Mouse (Mus musculus): ENCODE measurements around the gene Mctp1. TPM values are rescaled to one million over a fixed set of nuclear protein-coding genes. Genes with fewer than 3 reads are reported as not detected.
"Not testable (repeated sequence)": the region's sequence is repeated elsewhere in the genome, so short reads cannot be mapped to it uniquely, and the experiment has no call there.

Gene Mctp1
- total RNA-seq, 2 experiments from 2014 or later: 35.3 to 59.5 TPM

DNA sequence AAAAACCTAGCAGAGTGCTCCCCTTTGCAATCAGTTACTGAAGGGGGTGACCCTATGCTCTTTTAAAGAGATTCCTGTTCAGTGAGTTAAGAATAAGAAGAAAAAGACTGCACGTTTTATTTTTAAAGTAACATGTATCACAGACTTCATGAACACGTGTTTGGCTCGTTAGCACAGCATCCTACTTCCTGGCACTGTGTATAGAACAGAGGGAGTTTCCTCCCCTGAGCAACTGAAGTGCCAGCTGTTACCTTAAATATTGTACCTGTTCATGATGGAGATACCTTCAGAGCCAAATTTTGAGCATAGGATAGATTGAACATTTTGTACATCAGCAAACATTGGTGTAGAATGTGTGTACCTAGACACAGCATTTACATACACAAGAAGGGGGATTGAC lies 494.7 kb downstream of the Mctp1 start:
- peak; percentile 40 to 77 for DNase-seq (ENCODE audit: low spot score in 2 of 2)
- intact Hi-C loops (cut with DNase I): no loop called here

DNA sequence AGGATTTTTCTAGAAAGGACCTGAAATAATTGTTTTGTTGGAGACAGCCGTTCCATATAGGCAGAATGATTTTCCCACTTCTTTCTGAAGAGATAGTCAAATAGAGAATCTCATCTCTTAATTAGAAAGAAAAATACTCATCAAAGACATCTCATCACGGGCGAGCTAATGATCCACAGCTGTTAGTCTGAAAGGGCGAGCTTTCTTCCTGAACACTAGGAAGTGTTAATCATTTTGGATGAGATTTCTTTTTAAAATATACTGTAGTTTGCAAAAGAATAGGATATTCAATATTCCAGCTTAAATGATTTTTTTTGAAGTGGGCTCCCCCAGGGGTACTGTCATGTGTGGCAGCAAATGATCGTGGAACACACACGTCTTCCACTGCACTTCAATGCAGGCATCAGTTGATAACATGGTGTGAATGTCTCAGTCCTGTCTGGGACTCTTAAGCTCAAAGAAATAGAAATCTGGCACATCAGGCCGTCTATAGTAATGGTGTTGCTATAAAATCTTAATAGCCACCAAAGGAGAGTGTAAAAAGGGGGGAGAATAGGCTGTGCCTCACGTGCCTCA lies 500.3 kb downstream of the Mctp1 start:
- DNase-seq (ENCODE audit: low spot score in 2 of 2): no peak
- intact Hi-C loops (cut with DNase I): no loop called here

DNA sequence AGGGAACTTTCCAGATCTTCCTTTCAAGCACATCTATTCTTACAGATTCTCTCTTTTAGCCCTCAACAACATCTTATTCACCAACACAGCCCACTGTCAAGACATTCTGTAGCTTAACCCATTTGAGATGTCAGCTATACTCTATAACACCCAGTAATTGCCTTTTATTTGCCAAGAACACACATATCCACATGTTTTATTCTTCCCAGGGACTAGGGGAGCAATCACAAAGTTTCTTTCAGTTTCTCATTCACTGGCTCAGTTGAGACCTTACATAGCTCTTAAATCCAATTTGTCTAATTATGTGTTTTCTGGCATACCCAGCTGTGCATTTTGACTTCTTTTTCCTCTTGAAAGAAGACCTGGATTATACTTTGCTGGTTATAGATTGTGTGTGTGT lies 508.7 kb downstream of the Mctp1 start:
- intact Hi-C loops (cut with DNase I): no loop called here
- no peak for DNase-seq (ENCODE audit: low spot score in 2 of 2)

DNA sequence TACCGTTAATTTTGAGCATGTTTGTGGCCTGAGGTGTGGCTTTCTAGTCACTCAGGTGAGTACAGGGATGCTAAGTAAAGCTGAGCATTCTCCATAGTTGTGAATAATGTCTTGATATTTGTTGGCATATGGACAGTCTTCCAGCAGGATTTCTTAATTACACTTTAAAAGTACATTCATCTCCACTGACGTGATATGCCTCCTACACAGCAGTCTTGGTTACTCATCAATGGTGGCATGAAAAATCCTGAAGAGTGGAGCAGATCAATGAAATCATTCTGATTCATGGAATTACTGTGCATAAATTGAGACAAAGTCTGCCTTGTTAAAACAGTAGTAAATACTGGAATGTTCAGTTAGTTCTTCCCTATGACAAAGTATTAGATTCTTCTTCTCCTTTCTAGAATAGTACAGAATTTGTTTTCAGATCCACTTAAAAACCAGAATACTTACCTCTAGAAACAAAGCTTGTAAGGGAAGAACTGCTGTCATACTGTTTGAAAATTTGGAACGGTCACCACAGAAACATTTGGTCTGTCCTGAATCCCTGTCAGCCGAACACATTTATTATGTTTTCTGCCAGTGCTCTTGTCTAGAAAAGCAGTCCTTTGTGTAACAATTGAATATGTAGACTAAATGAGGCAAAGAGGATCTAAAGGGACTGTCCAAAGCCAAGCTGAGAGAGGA lies 511.6 kb downstream of the Mctp1 start:
- DNase-seq (ENCODE audit: low spot score in 2 of 2): peak in 1 of 2 experiments; percentile 59
- intact Hi-C loops (cut with DNase I): no loop called here

DNA sequence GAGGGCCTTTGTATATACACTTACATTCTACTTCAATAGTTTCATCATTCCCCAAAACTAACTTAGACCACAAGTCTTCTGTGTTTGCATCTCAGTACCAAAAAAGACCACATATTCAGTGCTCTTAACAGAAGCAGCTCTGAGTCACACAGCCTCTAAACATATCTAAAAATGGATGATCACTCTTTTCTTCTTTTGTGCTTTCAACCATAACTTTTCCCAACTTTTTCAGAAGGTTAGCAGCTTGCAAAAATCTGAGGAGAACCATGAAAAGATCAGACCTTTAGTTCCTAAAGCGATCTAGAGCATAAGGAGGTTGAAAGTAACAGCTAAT lies 512.1 kb downstream of the Mctp1 start:
- peak in 1 of 2 experiments; percentile 57 for DNase-seq (ENCODE audit: low spot score in 2 of 2)
- intact Hi-C loops (cut with DNase I): no loop called here

DNA sequence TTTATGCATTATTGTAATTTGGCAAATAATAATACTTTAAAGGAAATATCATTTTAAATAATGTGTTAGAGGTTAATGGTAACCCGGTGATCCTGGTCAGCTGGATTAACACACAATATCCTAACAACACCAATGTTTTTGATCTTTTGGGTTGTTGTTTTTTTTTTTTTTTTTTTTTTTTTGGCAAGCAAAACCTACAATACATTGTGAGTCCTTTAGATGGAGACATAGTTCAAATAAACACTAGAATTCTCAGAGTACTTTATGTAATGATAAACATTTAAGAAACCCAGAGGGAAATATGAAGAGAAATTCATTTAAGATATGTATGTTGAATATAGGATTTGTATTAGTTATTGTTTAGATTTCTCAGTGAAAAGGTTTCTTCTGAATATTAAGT lies 534.0 kb downstream of the Mctp1 start:
- DNase-seq (ENCODE audit: low spot score in 2 of 2): no peak
- intact Hi-C loops (cut with DNase I): no loop called here

DNA sequence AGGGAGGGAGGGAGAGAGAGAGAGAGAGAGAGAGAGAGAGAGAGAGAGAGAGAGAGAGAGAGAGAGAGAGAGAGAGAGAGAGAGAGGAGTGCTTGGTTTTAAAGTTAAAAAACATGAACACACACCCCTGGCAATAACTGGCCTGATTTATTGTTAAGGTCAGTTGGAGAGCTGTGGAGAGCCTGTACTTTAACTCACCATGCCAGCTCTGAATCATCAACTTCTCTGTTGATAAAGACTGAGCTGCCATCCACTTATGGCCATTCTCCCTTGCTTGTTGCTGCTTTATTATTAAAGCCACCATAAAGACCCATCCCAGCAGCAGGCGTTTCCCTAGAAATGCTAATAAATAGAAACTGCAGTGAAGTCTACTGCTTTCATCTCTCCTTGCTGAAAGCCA lies 542.5 kb downstream of the Mctp1 start:
- DNase-seq (ENCODE audit: low spot score in 2 of 2): no peak
- intact Hi-C loops (cut with DNase I): no loop called here

DNA sequence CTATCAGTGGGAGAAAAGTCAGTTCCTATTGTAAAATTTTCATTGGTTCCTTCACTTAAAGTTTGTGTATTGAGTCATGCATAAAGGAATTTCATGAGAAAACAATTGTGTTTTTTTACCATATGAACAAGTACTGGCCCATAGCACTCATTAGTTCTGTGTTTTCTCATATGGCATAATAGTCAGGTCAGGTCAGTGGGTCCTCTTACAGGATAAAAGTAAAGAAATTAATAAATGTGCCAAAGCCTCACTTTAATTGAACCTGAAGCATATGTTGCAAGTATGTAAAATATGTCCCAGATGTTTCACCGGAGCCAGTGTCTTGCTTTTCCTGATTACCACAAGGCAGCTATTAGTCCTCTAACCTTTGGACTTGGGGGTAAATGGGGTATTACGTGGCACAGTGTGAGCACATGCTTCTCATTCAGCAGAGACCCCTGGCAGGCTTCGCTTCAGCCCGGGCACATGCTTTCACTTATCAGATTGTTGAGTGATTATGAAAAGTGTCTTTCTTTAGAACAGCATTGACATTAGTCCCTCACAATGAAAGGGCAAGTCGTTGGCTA lies 543.6 kb downstream of the Mctp1 start:
- no peak for DNase-seq (ENCODE audit: low spot score in 2 of 2)
- intact Hi-C loops (cut with DNase I): no loop called here

DNA sequence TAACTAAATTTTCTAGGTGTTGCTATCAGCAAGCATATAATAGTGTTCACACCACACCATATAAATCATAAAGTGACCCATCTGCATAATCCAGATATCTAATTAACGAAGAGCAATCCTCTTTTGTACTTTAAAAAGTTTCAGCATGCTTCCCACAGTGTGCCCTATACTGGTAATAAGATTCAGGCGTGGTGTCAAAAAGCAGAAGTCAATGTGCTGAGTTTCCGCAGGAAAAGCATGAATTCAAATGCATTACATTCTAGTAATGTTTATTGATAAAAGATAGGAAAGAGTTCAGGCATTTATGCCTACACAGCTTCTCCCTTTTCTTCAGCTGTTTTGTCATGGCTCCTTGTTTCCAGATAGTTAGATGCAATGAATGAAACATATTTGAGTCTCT lies 544.8 kb downstream of the Mctp1 start:
- intact Hi-C loops (cut with DNase I): no loop called here
- DNase-seq (ENCODE audit: low spot score in 2 of 2): no peak

DNA sequence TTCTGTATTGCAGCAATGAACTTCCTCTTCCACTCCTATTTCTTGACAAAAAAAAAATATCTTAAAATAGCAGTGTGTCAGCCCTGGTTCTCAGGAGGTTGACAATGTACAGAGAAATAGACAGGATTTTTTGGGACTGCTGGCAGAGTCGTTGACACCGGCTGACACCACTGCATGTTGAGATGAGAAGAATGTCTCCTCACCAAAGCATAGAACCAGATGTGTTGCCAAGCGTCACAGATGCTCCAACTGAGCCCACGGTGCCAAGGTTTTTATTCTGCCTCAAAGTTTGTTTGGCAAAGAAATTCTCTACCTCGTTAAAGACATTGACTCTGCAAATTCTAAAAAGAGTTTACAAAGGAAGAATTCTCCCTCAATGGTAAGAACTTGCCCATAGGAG lies 548.6 kb downstream of the Mctp1 start:
- DNase-seq (ENCODE audit: low spot score in 2 of 2): peak in 1 of 2 experiments; percentile 46
- intact Hi-C loops (cut with DNase I): no loop called here

DNA sequence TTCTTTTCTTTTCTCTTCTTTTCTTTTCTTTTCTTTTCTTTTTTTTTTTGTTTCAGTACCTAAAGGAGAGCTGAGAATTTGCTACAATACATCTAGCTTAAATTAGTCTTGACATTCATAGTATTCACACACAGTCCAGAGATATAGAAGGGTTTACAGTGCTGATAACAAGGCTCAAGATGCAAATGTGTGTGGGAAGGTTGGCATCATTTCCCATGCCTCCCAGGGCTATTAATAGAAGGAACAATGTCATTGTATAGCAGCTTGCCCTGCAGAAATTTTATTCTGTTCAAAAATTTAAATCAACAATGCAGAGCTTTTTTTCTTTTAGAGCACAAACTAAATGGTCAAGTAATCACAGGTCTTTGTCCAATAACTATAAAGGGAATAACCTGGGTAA lies 564.9 kb downstream of the Mctp1 start:
- intact Hi-C loops (cut with DNase I): no loop called here
- DNase-seq (ENCODE audit: low spot score in 2 of 2): peak in 1 of 2 experiments; percentile 54

DNA sequence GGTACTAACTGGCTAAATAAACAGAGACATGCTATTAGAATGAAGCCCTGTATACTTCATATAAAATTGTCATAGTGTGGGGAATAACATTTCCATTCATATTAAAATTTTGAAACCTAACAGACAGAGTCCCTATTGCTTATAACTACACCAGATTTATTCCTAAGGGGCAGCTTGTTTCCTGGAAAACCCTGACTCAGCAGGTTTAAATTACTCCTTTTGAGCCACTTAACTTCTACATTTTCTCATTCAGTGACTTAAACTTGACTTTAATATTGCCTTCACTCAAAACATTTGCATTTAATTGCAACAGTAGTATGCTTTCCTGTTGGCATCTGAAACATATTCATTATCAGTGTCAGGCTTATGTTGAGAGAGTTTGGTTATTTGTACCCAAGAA lies 583.3 kb downstream of the Mctp1 start:
- intact Hi-C loops (cut with DNase I): loop anchor here (5.0 to 10.0 kb wide), 2 partner anchors 247 to 1210 kb away; no protein-coding TSS in a partner anchor
- DNase-seq (ENCODE audit: low spot score in 2 of 2): no peak

DNA sequence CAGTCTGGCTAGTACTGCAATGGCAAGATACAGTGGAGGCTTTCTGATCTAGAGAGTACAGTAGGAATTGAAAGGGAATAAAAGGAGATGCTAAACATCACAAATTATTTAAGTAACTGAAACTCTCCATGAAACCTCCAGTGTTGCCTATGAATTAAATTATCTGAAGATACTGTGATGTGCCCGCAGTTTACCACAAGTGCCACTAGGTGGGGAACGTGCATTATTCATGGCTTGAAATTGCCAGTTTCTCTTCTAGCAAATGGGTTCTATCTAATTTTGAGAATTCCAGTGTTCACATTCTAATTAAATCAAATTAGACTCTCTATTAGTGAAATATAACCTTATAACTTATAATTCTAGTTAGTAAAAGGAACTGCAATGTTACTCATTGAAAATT lies 585.1 kb downstream of the Mctp1 start:
- intact Hi-C loops (cut with DNase I): loop anchor here (5.0 to 10.0 kb wide), 2 partner anchors 245 to 1208 kb away; no protein-coding TSS in a partner anchor
- DNase-seq (ENCODE audit: low spot score in 2 of 2): peak; percentile 51 to 68

DNA sequence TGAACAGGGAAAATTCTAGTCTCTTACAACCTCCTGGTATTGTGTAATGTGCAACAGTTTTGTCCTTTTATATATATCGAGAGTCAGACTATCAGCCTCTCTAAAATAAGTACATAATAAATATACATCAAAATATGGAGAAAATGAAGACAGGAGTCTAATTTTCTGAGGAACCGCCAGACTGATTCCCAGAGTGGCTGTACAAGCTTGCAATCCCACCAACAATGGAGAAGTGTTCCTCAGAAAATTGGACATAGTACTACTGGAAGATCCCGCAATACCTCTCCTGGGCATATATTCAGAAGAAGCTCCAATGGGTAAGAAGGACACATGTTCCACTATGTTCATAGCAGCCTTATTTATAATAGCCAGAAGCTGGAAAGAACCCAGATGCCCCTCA lies 586.7 kb downstream of the Mctp1 start:
- DNase-seq (ENCODE audit: low spot score in 2 of 2); intact Hi-C loops (cut with DNase I): not testable (repeated sequence)

DNA sequence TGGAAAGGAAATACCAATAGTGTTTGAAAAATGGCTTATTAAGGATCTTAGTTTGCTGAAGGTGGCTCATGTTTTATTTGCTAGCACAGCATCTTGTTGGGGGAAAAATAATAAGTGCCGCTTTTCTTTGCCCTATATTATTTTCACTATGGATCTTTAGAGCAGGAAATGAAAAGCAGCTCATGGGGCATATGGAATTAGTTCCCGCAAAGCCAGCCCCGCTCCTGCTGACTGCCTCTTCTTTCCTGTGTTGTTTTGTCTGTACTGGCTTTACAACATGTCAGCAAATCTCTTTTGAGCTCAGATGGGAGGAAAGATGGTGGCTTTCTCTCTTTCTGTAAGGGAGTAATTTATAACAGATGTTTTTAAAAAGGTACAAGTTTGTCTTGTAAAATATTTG lies 618.3 kb downstream of the Mctp1 start:
- intact Hi-C loops (cut with DNase I): no loop called here
- DNase-seq (ENCODE audit: low spot score in 2 of 2): no peak

DNA sequence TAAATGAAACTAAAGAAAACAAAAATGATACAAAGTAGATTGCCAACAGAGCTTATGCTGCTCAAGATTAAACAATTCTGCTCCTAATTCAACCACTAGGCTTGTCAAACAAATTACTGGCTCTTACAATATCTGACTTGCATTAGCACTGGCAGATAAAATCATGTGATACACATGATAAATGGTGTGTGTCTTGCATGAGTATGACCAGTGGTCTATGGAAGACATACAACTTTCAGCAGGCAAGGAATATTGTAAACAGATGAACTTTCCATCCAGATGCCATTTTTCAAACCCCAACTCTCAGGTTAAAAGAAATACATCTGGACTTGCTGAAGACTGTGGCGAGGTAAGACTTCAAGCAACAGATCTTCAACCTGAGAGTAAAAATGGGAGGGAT lies 619.3 kb downstream of the Mctp1 start:
- intact Hi-C loops (cut with DNase I): no loop called here
- no peak for DNase-seq (ENCODE audit: low spot score in 2 of 2)

DNA sequence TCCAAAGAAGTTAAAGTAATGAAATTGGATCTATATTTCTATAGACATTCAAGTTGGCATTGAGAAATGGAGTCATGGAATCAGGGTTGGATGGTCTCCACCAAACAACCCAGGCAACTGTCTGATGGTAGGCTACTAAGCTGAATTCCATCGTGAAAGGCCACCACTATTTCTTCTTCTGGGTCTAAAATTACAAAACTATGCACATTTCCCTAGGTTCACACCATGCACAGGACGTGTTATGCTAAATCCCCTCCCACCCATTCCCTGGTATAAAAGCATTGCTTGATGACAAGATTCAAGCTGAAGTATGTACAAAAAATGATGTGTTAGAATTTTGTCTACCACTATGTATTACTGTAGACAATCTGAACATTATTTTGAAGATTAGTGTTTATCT lies 634.5 kb downstream of the Mctp1 start:
- intact Hi-C loops (cut with DNase I): no loop called here
- DNase-seq (ENCODE audit: low spot score in 2 of 2): peak in 1 of 2 experiments; percentile 59

DNA sequence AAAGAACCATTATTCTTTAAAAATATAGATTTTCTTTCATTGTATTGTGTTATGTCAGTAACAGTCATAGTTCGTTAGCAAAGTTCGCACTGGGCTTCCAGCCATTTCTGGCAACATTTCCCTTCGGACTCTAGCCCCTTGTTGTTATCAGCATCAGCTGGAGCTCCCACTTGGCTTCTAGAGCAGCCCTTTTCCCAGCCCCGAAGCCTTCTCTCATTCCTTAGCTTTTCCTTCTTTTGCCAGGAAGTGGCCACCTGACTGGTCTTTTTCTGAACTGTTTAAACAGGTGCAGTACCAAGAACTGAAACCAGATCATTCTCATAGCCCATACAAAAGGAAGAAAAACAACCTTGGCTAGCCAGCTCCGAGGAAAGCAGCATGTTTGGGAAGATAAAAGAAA lies 645.3 kb downstream of the Mctp1 start:
- intact Hi-C loops (cut with DNase I): no loop called here
- no peak for DNase-seq (ENCODE audit: low spot score in 2 of 2)

DNA sequence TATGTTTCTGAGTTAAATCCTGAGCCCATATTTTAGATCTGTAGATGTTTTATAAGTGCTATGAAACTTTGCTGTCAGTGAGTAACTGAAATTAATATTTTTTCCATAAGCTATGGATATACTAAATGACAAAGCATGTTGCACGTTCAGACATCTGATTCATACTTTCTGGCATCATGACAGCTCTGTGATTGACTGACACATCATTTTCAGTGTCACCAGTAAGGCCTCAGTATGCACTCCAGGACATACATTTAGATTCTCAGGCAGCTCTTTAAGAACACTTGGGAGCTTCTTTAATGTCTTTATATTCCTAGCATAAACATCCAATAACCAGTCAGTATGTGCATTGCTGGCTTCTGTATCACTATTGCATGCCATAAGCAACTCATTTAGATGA lies 659.0 kb downstream of the Mctp1 start:
- DNase-seq (ENCODE audit: low spot score in 2 of 2): no peak
- intact Hi-C loops (cut with DNase I): no loop called here

DNA sequence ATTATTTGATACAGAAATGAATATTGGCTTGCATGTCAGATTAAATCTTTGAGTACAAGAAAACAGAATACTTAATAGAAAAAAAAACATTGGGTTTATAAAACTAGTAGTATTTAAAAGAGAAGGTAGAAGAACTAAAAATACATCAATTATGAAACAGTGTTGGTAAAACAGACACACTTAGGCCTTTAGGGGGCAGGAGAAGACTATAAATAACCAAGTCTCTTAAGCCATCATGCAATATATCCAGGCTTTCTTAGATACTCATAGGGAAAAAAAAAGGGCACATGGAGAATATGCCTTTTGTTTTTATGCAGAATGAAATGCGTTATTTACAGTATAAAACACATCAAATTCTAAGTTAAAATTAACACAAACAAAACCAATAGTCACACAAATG lies 661.0 kb downstream of the Mctp1 start:
- no peak for DNase-seq (ENCODE audit: low spot score in 2 of 2)
- intact Hi-C loops (cut with DNase I): loop anchor here (5.0 kb wide), 1 partner anchor 1157 kb away; no protein-coding TSS in a partner anchor

DNA sequence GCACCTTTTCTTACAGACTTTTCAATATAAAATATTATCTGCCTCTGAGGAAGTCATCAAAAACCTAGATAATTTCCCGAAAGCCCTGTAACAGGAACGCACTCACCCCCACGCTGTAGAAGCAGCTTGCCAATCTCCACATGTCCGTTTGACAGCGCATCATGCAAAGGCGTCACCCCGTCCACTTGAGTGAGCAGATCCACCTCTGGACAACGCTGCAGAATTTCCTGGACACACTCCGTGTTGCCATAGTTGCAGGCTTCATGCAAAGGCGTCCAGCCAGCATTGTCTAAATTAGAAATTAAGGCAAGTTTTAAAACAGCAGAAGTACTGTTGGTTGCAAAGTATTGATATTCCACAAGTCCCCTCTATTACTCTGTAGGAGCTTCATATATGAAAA lies 662.1 kb downstream of the Mctp1 start:
- intact Hi-C loops (cut with DNase I): loop anchor here (5.0 kb wide), 1 partner anchor 1156 kb away; no protein-coding TSS in a partner anchor
- peak in 1 of 2 experiments; percentile 33 for DNase-seq (ENCODE audit: low spot score in 2 of 2)
